Mouse (Mus musculus) midbrain, embryonic 14.5 days (tissue): ENCODE measurements around the gene Duoxa1. TPM values are rescaled to one million over a fixed set of nuclear protein-coding genes. Genes with fewer than 3 reads are reported as not detected.

Experiments used
- ATAC-seq: fragments of 200-750 bp; cut with Nextera tagmentation; 2 replicates; pipeline ENCODE4 v1.8.0; 2017; ENCODE audit warnings: moderate number of reproducible peaks, moderate library complexity; ENCODE audit not compliant: low FRiP score, low TSS enrichment
- DNase-seq: peaks from one replicate; pipeline ENCODE4 v3.0.0-alpha.2; 2015
- H3K27ac ChIP-seq: fragments of 300-500 bp; sonication (generic); replicated peaks from 2 replicates; pipeline ENCODE4 v1.5.1; 2014; ENCODE audit warnings: mild to moderate bottlenecking, low read depth, low read length, moderate library complexity
- H3K27me3 ChIP-seq: fragments of 300-500 bp; sonication (generic); 2 replicates; pipeline ENCODE4 v1.6.1; 2014; ENCODE audit warnings: low read length, control low read depth, mixed read lengths; ENCODE audit not compliant: control insufficient read depth, insufficient read depth
- H3K36me3 ChIP-seq: fragments of 300-500 bp; sonication (generic); 2 replicates; pipeline ENCODE4 v1.6.1; 2014; ENCODE audit warnings: low read length, control low read depth; ENCODE audit not compliant: control insufficient read depth, insufficient read depth
- H3K4me1 ChIP-seq: fragments of 300-500 bp; sonication (generic); 2 replicates; pipeline ENCODE4 v1.6.1; 2014; ENCODE audit warnings: mild to moderate bottlenecking, antibody characterized with exemption, low read length, control low read depth; ENCODE audit not compliant: control insufficient read depth, insufficient read depth
- H3K4me2 ChIP-seq: fragments of 300-500 bp; sonication (generic); 2 replicates; pipeline ENCODE4 v1.6.1; 2014; ENCODE audit warnings: mild to moderate bottlenecking, low read length, moderate library complexity
- H3K4me3 ChIP-seq: fragments of 300-500 bp; sonication (generic); replicated peaks from 2 replicates; pipeline ENCODE4 v1.5.1; 2014; ENCODE audit warnings: low read depth, low read length
- H3K9ac ChIP-seq: fragments of 300-500 bp; sonication (generic); replicated peaks from 2 replicates; pipeline ENCODE4 v1.6.1; 2014; ENCODE audit warnings: mild to moderate bottlenecking, low read length, moderate library complexity
- H3K9me3 ChIP-seq: fragments of 300-500 bp; sonication (generic); 2 replicates; pipeline ENCODE4 v1.6.1; 2016; ENCODE audit warnings: low read length, control low read depth, mixed read lengths; ENCODE audit not compliant: control insufficient read depth
- WGBS: fragments of 180-500 bp; shearing (Covaris S2); extraction: QIAGEN DNeasy Blood & Tissue Kit; methylation state at CpG from one replicate; pipeline ENCODE4 v1.1.7; 2014; 5-methylcytosine and 5-hydroxymethylcytosine counted together
- polyA plus RNA-seq: library from polyadenylated mRNA; unstranded; fragments of >200 nt; fragmentation: Nextera tagmentation; extraction: Ambion mirVana; gene quantifications from 2 replicates; pipeline ENCODE4 v1.2.1, GENCODE M21; 2014

Gene Duoxa1
- polyA plus RNA-seq, 1 experiment from 2014 or later: 0.25 TPM

DNA sequence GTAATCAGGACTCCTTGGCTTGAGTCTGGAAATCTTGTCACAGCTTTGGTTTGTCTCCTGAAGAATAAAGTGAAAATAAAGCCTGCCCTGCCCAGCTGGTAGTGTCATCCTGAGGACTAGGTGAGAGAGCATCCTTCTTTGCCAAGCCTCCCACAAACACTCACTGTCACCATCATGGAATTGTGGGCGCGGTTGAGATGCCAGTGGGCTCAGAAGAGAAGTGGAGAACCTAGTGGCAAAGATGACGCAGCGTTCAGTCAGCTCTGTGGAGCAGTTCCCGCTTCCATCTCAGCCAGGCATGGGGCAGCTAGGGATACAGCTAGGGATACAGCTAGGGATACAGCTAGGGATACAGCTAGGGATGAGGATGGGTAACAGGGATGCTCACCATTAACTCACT, 57.5 kb downstream of the Duoxa1 start:
- Histone ChIP-seq H3K9me3 (no peaks in the 10 kb centered on the region), H3K27ac (no peak overlapping the region), H3K27me3 (no peaks in the 10 kb centered on the region), H3K4me2 (no peak overlapping the region), H3K4me1 (no peaks in the 10 kb centered on the region), H3K4me3 (no peak overlapping the region), H3K36me3 (no peaks in the 10 kb centered on the region), H3K9ac (no peak overlapping the region)
- DNase-seq (no peak), ATAC-seq (no peak)
- 95% methylated on average over 5 of the region's 5 CpGs for WGBS

Other genes starting within 250 kb of the Duoxa1 start
- 9.4 and 12.1 TPM in 2 replicates for gene Spg11, start 195.3 kb downstream of the Duoxa1 start, polyA plus RNA-seq
- 61.7 and 114 TPM in 2 replicates for gene B2m, start 166.0 kb downstream of the Duoxa1 start, polyA plus RNA-seq
- not detected in 2 replicates for gene Trim69, start 153.0 kb downstream of the Duoxa1 start, polyA plus RNA-seq
- gene Patl2, start 127.5 kb downstream of the Duoxa1 start, polyA plus RNA-seq: not detected in 2 replicates
- not detected in 2 replicates for gene Terb2, start 127.5 kb downstream of the Duoxa1 start, polyA plus RNA-seq
- 17.6 and 22.7 TPM in 2 replicates for gene Sord, start 79.0 kb downstream of the Duoxa1 start, polyA plus RNA-seq
- 0.04 TPM in 1 of 2 replicates, not detected in the other for gene Duox2, start 15.3 kb downstream of the Duoxa1 start, polyA plus RNA-seq
- gene Duoxa2, start 14.8 kb downstream of the Duoxa1 start, polyA plus RNA-seq: 0.23 TPM in 1 of 2 replicates, not detected in the other
- 0.18 and 0.22 TPM in 2 replicates for gene Duox1, start 1.9 kb upstream of the Duoxa1 start, polyA plus RNA-seq
- 15.9 and 19.2 TPM in 2 replicates for gene Shf, start 55.4 kb upstream of the Duoxa1 start, polyA plus RNA-seq
- gene Slc28a2, start 112.7 kb upstream of the Duoxa1 start, polyA plus RNA-seq: not detected in 2 replicates
- gene Gm14085, start 171.2 kb upstream of the Duoxa1 start, polyA plus RNA-seq: not detected in 2 replicates